Mouse (Mus musculus): Measurements from ENCODE around the gene Plrg1.
A peak's percentile ranks its signal among the peaks of the same experiment; 100 is the strongest.

The Plrg1 gene

DNA sequence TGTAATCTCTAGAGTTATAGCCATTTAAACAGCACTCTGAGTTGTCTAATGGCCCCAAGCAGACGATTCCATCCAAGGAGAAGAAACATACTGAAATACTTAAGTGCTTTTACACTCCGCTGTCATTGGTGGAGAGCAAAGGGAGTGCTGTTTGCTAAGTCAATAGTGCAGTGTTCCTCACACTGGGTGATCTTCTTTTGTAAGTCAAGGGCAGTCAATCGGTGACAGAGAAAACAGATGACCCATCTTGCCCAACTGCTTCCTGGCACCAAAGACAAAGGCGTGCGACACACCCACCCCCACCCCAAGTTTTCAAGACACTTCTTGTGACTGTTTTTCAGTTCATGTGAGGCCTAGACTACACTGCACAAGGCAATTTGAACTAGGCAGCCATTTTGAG is 3.2 kb upstream of the Plrg1 start:
- DNase-seq (ENCODE audit: low spot score), result no peak

DNA sequence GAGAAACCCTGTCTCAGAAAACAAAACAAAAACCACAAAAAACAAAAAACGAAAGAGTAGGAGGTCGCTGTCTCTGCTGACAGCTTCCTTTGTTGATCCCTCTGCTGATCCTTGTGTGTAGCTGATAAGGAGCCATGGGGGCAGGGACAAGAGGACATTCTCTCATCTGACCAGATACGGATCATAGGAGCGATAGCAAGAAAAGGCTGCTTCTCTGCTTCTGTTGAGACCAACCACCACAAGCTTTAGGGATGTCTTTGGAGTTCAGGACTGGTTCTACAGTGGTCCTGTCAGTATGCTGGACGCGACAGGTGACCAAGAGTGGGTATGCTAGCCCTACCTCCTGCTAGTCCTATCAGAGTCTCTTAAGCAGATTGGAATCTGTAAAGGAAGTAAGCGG is 2.2 kb upstream of the Plrg1 start:
- no peak for DNase-seq (ENCODE audit: low spot score)

DNA sequence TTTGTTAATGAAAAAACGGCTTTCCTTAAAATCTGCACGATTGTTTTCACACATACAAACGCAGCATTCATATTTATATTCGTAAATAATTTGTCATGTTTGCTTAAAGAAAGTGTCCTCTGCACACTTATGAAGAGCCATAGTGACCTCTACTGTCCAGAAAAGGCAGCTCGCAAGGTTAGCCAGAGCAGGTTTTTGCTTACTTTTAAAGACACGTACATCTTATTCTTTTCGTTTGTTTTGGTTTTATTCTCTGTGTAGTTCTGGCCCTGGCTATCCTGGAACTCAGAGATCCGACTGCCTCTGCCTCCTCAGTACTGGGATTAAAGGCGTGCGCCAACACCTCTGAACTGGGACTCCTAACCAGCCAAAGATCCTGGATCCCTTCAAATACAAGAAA is 1.6 kb upstream of the Plrg1 start:
- peak; percentile 11 for DNase-seq (ENCODE audit: low spot score)

DNA sequence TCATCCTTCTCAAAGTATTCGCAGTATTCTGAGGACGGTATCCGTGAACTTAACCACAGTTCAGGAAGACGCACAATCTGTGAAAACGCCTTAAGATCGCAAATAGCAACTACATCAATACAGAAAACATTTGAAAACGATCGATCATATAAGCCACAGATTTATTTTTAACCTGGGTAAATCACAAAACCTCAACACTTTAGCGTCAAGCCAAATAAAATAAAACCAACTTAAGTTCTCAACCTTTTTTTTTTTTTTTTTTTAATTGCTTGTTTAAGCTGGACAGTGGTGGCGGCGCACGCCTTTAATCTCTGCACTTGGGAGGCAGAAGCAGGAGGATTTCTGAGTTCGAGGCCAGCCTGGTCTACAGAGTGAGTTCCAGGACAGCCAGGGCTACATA is 563 bp upstream of the Plrg1 start:
- DNase-seq (ENCODE audit: low spot score), result no peak

DNA sequence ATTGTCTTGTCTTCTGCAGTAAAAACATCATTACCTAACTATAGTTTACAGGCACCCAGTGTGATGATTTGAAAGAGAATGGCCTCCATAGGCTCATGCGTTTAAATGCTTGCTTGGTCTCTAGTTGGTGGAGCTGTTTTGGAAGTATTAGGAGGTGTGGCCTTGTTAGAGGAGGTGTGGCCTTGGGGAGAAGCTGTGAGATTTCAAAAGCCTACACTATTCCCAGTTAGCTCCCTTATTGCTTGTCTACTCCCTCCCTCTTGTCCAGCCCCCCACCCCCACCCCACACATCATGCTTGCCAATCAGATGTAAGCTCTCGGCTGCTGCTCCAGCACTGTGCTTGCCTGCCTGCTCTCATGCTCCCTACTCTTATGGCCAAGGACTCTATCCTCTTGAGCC is 1.7 kb downstream of the Plrg1 start:
- DNase-seq (ENCODE audit: low spot score), result no peak

DNA sequence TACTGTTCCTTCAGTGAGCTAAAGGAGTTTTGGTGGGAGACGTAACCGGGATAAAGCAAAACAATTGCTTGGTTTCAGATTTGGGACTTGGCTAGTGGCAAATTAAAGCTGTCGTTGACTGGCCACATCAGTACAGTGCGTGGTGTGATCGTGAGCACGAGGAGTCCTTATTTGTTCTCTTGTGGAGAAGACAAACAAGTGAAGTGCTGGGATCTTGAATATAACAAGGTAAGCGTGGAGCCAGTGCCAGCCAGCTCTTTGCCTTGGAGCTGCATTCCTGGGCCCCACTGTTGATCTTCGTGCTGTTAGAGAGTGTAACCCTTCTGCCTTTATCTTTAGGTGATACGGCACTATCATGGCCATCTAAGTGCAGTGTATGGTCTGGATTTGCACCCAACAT is 12.6 kb downstream of the Plrg1 start:
- peak; percentile 65 for DNase-seq (ENCODE audit: low spot score)

DNA sequence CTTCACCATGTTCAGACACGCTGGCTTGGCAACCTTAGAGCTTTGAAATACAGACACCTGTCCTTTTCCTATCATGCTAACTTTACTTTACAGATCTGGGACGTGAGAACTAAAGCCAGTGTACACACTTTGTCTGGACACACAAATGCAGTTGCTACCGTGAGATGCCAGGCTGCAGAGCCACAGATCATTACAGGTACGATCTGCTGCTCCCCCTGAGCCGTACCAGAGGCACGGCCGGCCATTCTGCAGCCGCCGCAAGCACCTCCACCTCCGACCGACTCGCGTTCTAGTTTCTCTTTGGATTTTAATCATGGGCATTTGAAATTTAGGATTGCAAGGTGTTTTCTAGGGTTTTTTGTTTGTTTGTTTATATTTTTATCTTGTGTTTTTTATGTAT is 13.5 kb downstream of the Plrg1 start:
- no peak for DNase-seq (ENCODE audit: low spot score)

DNA sequence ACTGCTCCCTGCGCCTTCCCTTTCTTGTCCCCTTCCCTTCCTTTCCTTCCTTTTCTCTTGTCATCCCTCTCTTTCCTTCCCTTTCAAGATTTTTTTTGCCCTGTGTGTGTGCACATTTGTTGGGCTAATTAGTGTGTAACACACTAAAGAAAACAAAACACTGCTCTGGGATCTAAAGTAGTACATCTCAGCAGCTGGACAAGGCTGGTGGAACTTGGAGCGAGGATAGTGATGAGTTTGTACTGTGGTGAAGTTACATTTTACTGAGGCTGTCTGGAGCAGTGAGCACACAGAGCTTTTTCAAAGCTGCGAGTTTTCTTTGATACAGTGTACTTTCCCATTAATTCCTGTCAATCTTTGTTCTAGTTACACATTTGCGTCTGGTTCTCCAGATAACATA is 14.9 kb downstream of the Plrg1 start:
- no peak for DNase-seq (ENCODE audit: low spot score)

DNA sequence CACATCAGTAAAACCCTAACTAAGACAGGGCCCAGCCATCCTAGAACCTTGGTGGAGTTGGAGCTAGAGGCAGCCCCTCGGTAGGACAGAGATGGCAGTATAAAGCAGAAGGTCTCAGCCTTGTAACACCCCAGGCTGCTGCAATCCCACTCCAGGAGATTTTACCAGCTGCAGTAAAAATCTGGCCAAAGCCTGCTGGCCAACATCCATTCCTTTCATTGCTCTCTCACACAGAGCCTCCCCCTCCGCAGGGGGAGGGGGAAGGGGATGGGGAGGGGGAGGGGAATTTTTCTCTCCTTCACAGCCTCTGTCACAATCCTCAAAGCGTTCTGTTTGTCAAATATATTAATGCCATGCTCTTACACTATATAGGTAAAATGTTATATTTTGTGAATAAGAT is 21.2 kb downstream of the Plrg1 start:
- no peak for DNase-seq (ENCODE audit: low spot score)

DNA sequence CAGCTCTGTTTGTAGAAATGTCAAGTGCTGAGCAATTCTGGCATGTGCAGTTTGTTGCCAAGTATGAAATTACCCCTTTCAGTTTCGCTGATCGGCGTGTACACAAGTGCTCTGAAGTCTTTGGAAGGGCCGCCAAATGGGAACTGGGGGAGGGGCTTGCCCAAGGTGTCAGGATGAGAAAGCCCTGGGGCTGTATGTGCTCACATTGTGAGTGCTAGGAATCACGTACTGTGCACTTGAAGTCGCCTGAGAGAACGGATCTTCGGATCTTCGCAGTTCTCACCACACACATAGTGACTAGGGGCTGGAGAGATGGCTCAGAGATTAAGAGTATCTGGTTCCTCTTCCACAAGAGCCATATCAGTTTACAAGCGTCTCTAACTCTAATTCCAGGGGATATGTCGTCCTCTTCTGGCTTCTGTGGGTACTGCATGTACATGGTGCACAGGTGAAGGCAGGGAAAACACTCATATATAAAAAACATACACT is 25.3 kb downstream of the Plrg1 start:
- peak; percentile 87 for DNase-seq (ENCODE audit: low spot score)

DNA sequence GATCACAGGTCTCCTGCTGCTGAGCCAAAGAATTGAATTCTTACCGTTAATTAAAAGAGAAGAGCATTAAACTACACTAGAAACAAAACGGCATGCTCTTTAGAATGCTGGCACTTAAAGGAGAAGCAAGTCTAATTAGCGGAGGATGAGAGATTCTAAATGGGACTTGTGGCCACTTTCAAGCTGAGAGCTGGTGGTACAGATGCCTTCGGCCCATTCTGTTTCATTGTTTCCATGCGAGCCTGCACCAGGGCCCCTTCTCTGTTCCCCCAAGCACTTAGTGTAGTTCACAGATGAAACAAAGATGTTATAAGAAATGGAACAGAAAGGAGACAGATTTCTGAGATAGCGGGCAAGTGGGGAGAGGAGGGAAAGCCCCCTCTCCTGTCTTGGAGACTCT is 42.3 kb downstream of the Plrg1 start:
- no peak for DNase-seq (ENCODE audit: low spot score)

DNA sequence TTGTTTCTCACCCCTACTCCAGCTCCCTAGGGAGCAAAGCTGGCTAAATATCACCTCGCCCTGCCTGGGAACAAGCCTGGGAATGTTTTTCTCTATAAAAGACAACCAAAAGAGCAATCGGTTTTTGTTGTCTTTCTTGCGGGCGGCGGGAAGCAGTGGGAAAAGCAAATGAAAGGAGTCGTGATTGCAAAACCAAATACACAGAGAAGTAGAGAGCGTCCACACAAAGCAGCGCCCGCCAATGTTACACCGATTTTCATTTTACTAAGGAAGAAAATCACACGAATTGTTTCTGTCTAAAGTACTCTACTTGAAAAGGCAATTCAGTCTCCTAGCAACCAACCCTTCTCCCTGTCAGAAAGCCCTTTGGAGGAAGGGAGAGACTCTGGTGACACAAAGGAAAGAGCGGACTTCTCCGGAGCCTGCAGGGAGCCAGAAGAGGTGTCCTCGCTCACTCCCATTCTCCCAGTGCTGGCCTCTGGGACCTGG is 43.3 kb downstream of the Plrg1 start:
- peak; percentile 28 for DNase-seq (ENCODE audit: low spot score)

DNA sequence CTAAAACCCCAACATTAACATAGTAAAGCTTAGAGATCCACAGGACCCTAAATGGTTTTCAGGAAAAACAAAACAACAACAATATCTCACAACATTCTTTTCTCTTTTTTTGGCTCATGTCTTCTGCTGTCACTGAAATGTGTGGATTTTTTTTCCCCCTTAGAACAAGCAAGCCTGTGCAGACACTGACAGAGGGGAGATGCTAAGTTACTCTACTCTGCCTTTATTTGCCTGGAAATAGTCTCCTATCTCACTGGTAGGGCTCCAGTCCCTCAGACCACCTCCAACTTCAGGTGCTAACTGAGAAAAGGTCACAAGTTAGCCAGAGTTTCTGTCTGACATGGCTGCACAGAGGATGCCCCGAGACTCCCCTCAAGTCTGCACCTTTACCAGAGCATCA is 43.8 kb downstream of the Plrg1 start:
- DNase-seq (ENCODE audit: low spot score), result no peak

DNA sequence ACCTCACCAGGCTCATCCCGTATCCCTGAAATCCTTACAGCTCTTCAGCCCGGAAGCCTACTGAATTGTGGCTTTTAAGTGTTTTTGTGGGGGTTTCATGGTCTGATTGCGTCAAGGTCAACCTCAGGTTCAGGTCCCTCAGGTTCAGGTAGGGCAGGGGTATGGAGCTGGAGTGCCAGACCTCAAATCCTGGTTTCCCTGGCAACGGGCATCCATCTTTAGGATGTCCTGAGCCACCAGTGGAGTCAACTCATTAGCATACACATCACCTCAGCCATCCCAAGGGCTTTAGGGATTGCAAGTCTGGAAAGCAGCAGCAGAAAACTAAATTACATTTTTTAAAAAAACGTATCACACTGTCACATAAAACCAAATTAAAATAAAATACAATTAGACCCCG is 44.3 kb downstream of the Plrg1 start:
- DNase-seq (ENCODE audit: low spot score), result no peak

DNA sequence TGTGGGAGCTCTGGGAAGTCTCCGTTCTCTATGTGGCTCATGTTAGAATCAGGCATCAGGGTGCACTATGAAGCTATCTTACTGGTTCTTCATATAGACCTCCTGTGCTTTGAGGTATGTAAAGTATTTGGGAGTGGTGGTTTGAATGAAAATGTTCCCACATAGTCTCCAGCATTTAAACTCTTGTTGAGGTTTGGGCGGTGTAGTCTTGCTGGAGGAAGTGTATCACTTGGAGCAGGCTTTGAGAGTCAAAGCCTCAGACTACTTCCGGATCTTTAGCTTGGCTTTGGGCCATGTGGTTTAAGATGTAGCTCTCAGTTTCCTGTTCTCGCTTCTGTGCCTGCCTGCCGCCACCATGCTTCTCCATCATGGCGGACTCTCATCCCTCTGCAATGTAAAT is 47.0 kb downstream of the Plrg1 start:
- DNase-seq (ENCODE audit: low spot score), result no peak

DNA sequence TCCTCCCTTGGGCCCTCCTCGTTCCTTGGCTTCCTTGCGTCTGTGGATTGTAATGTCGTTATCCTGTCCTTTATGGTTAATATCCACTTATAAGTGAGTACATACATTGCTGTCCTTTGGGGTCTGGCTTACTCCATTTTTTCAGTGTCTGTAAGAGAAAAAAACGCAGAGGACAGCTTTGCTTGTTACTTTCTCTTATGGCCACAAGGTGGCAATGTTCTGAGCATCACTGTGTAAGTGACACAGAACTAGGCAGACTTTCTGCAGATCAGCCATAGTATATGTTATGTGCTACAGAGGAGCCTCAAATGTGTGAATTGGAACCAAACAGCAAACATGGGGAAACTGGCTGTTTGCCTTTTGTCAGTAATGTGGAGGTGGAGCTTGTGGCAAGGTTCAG is 54.8 kb downstream of the Plrg1 start:
- DNase-seq (ENCODE audit: low spot score), result peak; percentile 43

DNA sequence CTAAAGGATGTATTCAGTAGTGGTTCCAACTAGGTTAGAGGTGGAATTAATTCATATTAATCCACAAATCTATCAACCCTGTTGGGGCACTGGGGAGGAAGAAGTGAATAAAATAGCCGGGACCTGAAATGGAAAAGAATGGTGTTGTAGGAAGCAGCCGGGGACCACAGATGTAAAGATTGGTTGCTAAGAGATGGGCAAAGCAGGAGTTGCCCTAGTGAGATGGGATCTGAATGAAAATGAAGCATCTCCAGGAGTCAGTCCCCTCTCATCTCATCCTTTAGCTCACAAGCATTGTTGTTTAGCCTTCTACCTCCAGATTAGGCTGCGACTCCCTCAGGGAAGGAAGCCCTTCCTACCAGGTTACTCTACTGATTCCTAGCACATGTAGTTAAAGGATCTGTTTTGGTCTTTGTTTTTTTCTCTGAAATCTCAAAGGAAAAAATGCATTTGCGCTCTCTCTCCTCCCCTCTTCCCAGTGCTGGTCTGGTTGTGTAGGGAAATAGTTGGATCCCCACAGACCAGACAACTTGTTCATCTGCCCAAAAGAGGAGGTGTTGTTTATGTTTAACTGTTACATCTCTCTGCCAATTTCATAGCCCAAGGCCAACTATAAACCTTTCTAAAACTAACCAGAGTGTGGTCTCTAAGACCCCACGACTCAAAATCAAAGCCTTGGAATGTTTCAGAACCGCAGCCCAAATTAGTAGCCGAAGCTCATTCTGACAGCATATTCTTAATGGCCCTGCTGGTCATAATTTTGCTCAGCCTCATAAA is 56.4 kb downstream of the Plrg1 start:
- no peak for DNase-seq (ENCODE audit: low spot score)

DNA sequence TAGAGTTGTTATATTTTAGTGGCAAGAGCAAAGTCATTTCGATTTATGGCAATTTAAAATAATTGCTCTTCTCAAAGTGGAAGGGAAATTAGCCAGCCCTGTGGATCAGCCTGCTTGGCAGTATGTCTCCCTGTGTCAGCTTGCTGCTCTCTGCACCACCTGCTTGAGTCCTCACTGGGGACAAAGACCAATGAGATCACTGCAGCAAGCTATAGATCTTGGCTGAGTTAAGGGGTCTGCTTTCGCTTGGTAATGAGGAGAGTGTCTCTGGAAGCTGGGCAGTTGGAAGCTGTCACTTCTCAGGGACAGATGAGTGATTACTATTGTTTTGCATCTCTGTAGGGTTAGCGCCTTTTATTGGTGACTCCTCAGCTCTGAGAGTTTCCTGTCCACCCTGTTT is 57.5 kb downstream of the Plrg1 start:
- DNase-seq (ENCODE audit: low spot score), result no peak

DNA sequence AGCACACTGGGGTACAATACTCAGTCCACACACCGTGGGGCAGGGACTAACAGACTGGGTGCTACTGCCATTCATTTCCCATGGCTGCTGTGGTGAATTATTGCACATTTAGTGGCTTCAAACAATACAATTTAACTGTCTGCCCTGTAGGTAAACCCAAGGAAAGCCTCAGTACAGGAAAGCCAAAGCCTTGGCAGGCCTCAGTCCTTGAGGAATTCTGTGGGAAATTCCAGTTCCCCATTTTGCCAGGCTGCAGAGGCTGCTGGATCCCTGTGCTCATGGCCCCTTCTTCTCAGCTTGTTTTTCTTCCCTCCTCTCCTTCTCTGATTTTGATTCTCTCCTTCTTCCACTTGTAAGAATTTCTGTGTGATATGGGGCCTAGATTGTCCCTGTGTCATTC is 59.6 kb downstream of the Plrg1 start:
- DNase-seq (ENCODE audit: low spot score), result no peak

DNA sequence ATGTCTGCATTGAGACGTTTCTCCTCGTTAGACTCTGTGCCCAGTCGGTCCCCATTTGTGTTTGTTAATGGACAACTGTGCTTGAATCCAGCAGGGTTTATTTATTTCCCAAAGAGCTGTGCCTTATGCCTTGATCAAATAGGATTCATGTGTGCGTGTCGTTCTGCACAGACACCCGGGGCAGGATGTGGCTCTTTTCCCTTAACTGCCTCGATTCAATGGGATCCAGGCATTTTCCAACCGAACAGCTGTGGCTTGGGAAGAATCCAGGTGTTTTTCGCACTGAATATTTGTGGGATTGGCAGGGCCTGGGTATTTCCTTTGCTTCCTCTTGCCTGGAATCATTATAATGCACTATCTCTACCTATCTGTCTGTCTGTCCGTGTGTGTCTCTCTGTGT is 62.3 kb downstream of the Plrg1 start:
- no peak for DNase-seq (ENCODE audit: low spot score)

Measured in lung, postnatal 25 days (tissue).